Mouse (Mus musculus) common myeloid progenitor, adult 5-6 weeks (primary cell): ENCODE measurements around the gene Parm1. TPM values are rescaled to one million over a fixed set of nuclear protein-coding genes. Genes with fewer than 3 reads are reported as not detected.

Experiments used
- ATAC-seq: replicated peaks from 2 replicates; pipeline ENCODE4 v1.8.0; 2016; ENCODE audit warnings: low read depth, mild to moderate bottlenecking, moderate TSS enrichment, inconsistent platforms; ENCODE audit not compliant: poor library complexity, severe bottlenecking
- total RNA-seq: library from RNA; stranded (forward); fragments of 200-1000, 187-1606 nt; gene quantifications from 2 replicates; pipeline ENCODE4 v1.2.3, GENCODE M21; 2017

The Parm1 gene
- total RNA-seq, 1 experiment from 2014 or later, result 4.3 TPM

DNA sequence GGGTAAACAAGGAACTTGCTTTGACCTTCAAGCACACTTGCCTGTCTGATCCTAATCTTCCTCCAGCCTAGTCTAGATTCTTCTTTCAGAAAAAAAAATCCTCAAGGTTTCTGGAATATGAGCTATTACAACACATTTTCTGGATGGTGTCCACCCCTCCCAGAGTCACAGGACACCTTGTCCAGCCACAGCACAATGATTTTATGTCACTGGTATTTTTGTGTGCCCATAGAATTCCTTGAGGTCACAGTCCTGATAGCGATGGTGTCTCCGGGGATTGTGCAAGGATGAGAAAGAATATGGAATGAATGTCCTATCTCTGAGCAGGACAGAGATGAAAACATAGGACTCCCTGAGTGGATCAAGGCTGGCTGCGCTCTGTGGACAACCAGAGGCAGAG, 48.0 kb downstream of the Parm1 start:
- no peak for ATAC-seq

DNA sequence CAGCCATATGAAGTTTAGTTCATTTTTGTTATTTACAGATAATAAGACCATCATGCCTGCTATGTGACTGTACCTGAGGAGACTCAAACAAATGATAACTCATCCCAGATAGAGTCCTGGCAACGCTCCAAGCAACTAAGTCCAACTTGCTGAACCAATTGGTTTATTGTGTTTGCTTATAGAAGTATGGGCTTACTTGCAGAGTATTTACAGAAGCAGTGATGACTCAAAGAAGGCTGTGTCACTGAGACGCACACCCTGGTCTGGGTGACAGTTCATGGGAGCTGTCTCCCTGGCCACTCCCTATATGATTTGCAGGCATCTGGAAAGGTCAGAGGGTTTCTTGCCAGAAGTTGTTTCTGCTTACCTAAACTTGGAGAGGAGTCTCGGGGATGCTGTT, 49.2 kb downstream of the Parm1 start:
- no peak for ATAC-seq

DNA sequence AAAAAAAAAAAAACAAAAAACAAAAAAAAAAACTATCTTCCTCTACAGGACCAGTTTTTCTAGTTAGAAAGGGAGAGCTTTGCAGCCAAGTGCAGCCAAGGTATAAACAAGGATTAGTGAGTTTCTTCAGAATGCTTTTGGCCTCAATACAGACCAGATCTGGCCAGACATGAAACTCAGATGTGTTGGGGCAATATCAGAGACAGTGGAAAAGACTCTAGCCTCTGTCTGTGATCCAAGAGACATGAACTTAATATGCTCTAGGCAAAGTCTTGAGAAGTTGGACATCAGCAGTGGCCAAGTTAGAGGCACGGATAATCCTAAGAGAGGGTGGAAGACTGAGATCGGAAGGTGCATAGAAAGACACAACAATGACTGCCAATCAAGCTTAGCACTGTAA, 56.8 kb downstream of the Parm1 start:
- ATAC-seq, result no peak

DNA sequence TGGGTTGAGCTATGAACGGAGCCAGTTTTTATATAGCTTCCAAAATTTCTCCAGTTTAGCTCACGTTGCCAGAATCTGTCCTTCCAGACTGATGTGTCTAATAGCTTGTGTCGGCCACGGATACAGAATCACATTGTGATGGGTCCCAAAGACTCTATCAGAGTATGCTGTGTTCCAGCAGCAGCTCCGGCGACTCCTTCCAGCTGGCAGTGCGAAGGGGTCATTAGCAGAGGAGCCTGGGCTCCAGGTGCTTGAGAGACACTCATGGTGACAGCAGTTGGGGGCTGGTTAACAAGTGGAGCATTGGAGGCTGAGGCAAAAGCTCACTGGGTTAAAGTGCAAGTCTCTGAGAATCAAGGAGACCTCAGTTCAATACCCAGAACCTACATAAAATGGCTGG, 61.5 kb downstream of the Parm1 start:
- ATAC-seq, result no peak

DNA sequence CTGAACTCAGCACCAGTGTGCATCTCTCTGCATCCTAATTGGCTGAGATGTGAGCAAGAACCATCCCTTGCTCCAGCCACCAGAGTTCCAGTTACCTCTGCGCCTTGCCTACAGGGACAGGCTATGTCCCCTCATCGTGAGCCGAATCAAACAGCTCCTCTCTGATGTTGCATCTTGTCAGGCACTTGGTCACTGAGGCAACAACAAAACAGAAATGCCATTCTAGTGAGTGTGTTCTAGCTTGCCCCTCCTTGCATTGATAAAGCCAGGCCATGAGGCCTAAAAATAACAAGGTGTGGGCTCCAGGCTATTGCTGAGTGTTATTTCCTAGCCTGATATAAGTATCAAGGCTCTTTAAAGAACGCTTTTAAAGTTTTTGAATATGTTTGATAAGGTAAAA, 64.4 kb downstream of the Parm1 start:
- no peak for ATAC-seq

DNA sequence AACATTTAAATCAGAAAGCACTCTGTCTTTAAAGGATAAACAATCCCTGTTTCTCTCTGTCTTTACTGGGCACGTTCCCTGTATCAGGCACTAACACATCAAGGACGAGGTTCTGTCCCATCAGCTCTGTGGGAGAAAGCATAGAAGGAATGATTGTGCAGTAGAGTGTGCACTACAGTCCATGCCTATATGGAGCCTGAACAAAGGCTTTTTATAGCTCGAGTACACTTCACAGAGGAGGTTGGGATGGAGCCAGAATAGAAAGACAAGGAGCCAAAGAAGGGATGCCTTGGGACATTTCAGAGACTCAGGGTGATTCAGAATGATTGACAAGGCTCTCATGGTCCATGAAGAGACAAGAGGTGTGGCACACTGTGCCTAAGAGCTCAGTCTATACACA, 68.8 kb downstream of the Parm1 start:
- no peak for ATAC-seq

DNA sequence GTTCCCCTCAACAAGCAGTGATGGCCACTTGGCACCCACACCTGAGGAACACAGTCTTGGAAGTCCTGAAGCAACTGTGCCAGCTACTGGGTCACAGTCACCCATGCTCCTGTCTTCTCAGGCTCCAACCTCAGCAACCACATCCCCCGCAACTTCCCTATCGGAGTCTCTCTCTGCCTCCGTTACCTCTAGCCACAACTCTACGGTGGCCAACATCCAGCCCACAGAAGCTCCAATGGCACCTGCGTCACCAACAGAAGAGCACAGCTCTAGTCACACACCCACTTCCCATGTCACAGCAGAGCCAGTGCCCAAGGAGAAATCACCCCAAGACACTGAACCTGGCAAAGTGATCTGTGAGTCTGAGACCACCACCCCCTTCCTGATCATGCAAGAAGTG, 76.7 kb downstream of the Parm1 start:
- ATAC-seq, result peak; percentile 83

DNA sequence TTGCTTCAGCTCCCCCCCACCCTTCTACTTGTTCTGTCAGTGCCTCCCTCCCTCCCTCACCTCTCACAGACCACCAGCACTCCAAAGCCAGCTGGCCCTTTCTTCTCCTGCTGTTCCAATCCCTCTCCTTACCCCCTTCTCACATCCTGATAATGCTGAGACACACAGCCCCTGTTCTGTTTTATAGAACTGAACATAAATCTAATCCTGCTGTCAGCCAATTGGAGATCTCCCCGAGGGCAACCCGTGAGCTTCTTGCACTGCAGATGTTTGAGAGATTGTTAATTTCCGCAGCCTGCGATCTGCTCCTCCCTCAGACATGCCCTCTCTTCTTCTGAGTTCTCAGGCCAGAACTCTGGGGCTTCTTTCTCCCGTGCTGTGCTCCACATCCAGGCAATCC, 79.8 kb downstream of the Parm1 start:
- ATAC-seq, result no peak

DNA sequence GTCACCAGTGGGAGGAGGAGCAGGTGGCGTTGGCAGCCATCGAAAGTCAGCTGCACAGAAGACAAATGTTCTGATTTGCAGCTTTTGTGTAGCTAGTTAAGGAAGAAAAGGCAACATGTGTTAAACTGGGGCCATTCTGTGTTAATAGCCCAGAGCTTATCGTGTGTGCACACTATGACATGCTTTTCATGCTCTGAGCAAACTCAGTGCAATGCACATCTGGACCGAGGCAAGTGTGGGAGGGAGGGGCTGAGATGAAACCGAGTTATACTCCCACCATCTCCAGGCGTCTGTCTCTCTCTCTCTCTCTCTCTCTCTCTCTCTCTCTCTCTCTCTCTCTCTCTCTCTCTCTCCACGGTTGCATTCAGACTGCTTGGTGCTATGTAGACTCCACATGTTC, 82.4 kb downstream of the Parm1 start:
- ATAC-seq, result no peak

DNA sequence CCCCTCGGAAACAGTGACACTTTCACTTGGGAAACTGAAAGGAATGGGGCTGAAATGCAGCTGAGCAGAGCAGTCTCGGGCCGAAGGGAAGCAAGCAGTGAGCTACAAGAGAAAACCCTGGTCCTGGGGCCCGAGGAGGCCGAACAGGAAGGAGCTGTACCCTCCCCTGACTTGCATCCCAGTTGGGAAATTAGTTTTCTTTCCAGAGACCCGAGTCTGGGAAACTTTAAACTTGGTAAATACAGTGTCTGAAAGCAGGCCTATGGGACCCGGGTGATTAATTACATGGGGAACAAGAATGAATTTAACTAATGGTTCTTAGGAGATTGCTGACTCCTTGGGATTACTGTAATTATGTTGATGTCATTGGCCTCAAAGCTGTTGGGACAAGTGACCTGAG, 85.9 kb downstream of the Parm1 start:
- ATAC-seq, result no peak

DNA sequence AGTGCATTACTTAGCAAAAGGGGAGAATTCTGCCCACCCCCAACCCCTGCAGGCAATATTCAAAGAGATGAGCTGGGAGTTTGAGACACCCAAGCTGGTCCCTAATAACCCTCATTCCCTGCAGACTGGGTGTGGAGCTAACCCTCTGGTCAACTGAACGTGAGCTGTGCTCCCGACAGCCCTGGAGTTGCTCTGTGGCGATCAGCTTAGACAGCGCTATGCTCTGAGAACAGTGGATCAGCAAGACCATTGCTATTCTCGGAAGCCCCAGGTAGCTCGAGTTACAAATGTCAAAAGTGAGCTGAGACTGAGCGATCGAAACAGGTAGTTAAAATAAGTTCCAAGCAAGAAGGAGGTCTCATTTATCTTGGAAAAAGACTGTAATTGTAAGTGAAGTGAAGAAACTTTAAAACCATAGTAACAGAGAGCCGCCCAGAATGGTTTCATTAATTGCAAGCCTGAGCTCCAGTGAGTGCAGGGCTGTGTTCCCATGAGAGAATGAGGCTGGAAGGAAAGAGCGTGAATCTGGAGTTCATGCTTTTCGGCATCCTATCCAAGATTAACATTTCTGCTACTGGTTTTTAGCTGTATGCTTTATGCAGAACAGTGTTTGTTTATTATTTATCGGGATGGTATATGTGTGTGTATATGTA, 86.5 kb downstream of the Parm1 start:
- ATAC-seq, result no peak

DNA sequence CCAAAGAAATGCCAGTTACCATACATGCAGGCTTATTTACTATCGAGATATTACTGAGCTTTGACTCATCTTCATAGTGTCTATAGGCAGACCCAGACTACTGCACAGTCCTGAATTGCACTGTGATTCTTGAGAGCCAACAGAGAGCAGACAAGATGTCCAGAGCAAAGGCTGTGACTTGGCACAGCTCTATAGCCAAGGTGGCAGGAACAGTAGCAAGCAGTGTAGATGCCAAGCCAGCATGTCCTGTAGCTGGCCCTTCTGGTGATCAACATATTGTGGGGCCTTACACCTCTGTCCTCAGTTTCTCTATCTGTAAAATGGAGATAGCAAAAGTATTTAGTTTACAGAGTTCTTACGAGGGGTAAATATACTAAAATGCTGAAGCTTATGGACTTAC, 89.8 kb downstream of the Parm1 start:
- ATAC-seq, result no peak

DNA sequence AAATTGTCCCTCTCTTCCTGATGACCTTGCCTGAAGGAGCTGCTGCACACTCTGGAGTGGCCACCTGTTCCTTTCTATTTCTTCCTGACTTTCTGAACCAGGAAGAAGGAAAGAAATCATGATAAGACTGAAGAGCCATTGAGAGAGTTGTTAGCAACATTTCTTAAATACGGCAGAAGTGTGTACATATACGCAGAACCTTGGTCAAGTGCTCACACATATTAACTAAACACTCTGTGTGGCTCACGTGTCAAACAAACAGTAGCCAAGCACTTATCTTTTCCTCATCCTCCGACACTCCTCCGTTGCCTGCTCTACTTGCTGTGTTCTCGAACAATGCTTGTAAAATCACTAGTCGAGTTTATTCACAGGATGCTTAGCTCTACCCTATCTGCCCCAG, 90.4 kb downstream of the Parm1 start:
- ATAC-seq, result no peak

DNA sequence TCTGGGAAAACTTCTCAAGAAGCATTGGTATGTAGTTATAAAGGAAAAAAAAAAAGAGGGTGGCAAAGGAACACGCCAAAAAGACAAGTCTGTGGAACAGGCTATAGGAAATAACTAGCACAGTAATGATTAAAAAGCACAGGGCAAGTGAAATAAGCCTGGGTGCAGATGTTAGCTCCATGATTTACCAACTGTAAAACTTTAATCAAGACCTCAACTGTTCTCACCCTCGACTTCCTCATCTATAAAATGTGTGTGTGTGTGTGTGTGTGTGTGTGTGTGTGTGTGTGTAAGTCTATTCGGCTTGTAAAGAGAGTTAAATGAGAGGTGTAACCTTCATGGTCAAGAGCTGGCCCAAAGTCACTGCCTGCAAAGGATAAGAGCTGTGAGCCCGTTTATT, 91.6 kb downstream of the Parm1 start:
- ATAC-seq, result no peak

DNA sequence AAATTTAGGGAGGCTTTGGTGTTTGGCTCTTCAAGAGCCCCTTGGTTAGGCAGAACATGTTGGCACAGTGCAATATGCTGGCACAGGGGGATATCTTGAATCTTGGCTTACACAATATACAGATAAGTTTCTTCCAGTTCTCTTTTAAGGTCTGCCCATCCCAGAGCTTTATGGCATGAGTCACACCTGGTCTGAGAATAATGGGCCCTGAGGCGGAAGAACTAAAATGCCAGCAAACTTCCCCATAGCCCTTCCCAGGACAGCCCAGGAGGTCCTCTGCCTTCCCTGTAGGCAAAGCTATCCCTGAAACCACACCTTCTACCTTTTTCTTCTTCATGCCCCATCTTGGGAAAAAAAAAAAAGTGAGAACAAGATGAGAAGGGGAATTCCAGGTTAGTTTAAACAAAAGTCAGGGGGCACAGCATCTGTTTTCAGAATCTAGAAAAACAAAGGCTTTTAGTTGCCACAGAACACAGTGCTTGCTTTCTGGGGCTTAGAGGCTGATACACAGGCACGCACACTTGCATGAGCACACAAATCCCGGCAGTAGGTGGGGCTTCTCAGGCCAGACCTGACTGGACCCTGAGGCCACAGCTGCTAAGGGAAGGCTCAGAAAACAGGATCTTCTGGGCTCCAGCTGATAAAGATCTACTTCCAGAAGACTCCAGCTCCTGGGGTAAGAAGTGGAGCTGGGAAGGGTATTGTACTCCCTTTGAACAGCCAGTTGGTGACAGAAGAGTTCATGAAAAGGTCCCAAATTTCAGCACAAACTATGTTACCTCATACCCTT, 92.3 kb downstream of the Parm1 start:
- no peak for ATAC-seq

DNA sequence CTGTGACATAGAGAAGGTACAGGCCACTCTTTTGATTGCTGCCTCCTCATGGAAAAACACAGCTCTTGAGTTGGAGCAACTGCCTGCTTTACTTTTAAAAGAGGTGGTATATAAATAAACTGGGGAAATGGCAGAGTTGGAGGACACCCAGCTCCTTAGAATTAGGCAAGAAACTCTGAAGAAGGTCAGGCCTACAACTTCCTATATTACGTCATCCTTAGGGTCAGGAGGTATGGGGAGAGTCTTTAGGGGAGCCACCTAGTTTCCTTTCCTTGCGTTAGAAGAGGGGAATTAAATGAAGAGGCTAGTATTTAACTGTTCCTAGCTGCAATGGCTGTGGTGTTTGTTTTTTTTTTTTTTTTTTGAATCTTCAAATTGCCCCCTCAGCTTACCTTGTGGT, 93.1 kb downstream of the Parm1 start:
- peak; percentile 79 for ATAC-seq

DNA sequence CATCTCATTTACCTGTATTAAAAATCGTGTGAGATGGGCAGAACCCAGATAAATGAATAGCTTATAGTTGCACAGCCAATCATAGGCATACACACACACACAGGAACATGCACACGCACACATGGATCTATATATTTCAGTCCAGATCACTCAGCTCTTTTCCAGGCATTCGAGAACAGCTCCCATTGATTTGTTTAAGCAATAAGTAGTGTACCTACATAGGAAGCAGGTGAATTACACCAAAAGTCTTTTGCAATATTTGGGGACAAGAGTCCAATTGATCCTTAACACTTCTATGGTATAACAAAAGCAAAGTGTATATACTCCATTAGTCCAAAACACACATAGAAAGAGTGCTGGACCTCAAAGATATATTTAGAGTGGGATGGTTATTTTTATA, 94.2 kb downstream of the Parm1 start:
- no peak for ATAC-seq

DNA sequence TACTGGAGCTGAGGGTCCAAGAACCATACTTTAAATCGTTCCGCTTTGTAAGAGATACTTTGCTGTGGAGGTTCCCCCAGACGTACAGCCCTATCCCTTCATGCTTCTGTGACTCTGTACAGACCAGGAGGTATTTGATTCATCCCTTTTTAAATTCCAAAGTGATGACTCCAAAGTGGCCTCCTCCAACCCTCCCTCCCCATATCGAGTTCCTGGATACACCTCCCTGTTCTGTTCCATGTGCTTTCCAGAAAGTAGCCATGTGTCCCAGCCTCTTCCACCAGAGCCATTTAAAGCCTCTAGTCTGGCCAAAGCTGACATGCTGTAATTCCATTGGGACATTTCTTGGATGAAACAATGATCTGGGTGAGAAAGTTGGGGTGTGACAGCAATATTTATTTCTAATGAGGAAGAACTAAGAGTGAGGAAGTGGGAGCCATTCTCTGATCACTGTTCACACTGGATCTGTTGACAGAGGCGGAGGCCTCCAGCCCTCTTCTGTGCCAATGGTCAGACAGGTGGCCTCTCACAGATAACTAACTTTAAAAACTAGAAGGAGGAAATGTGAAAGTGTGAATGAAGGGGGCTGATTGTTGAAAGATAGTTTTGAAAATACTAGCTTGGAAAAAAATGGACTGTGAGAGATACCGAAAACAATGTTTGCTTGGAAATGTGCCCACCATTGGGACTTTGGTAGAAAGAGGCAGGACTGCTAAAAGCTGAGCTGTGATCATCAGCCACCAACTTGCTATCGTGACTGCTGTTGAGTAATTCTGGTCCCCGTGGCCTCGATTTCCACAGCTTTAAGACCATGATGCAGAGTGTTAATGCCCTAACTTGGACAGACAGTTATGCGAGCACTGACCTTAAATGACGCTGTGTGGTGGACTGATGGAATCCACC, 100.2 kb downstream of the Parm1 start:
- no peak for ATAC-seq

DNA sequence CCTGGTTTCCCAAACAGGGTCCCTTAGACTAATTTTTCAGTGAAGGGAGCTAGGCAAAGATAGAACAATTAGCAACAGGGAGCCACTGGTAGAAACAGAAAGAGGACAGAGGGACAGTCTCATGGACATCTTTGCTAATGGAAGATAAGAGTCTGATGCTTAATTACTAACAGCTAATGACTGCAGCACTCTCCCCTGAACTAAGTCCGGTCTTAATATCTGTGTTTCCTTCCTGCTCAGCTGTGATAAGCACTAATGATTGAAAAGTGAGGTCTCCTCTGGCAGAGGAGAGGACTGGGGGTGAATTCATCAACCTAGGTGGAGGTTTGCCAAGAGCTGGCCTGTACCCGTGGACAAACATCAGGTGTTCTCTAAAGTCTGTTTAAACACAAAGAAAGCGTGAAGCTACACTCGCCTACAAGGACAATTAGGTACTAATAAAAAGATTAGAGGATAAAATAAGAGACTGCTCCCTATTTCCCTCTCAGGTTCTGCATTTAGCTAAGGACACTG, 101.3 kb downstream of the Parm1 start:
- ATAC-seq, result no peak

DNA sequence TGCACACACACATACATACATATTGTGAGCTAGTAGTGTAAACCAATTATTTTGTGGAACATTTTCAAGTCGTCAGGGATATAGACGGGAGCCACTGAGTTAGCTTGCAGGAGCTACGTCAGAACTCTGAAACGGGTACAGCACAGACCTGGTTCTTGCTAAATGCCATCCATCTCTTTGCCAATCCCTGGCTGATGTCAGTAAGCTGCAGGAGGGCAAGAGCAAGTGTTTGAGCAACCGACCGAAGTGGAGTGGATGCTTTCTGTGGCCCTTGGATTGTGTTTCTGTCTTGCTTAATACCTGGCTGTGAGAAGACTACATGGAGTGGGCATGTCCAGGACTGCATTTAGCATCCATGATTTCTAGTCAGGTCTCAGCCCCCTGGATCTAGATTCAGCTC, 103.8 kb downstream of the Parm1 start:
- no peak for ATAC-seq

DNA sequence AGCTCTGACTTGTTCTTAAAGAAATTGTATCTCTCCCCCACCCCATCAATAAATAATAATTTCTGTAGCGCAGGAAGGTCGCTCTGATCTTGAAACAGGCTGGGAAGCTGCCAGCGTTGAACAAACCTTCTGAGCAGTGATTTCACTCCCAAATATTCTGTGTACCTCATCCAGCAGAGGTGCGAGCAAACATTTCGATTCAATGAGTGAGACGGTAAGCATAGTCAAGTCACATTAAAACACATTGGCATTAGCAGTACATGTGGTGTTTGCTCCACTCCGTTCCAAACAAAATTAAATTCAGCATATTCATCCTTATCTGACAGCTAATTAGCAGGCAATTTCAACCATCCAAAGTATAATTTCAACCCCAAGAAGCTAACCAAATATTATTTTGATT, 109.4 kb downstream of the Parm1 start:
- ATAC-seq, result no peak
